Mouse (Mus musculus) heart, postnatal 0 days (tissue): ENCODE data around the gene Galnt13. TPM values are rescaled to one million over a fixed set of nuclear protein-coding genes. Genes with fewer than 3 reads are reported as not detected.
"Not testable (repeated sequence)": the region's sequence is repeated elsewhere in the genome, so short reads cannot be mapped to it uniquely, and the experiment has no call there.

Experiments
- ATAC-seq: fragments of 200-750 bp; cut with Nextera tagmentation; 2 replicates; pipeline ENCODE4 v1.8.0; 2017; ENCODE audit warnings: low read depth, moderate number of reproducible peaks, moderate library complexity; ENCODE audit not compliant: insufficient read depth
- DNase-seq: peaks from one replicate; pipeline ENCODE4 v3.0.0-alpha.2; 2016; ENCODE audit warnings: low spot score
- H3K27ac ChIP-seq: fragments of 300-500 bp; sonication (generic); 2 replicates; pipeline ENCODE4 v1.5.1; 2014; ENCODE audit warnings: low read depth, mild to moderate bottlenecking
- H3K27me3 ChIP-seq: fragments of 300-500 bp; sonication (generic); 2 replicates; pipeline ENCODE4 v1.6.1; 2014; ENCODE audit warnings: low read length, mixed read lengths; ENCODE audit not compliant: control insufficient read depth, insufficient read depth
- H3K36me3 ChIP-seq: fragments of 300-500 bp; sonication (generic); replicated peaks from 2 replicates; pipeline ENCODE4 v1.6.1; 2014; ENCODE audit warnings: low read length, mixed read lengths; ENCODE audit not compliant: control insufficient read depth, insufficient read depth
- H3K4me1 ChIP-seq: fragments of 300-500 bp; sonication (generic); 2 replicates; pipeline ENCODE4 v1.6.1; 2014; ENCODE audit warnings: antibody characterized with exemption; ENCODE audit not compliant: control insufficient read depth, insufficient read depth
- H3K4me2 ChIP-seq: fragments of 300-500 bp; sonication (generic); 2 replicates; pipeline ENCODE4 v1.6.1; 2014; ENCODE audit warnings: low read depth, mild to moderate bottlenecking, low read length, moderate library complexity
- H3K4me3 ChIP-seq: fragments of 300-500 bp; sonication (generic); 2 replicates; pipeline ENCODE4 v1.5.1; 2014; ENCODE audit warnings: low read depth, low read length
- H3K9ac ChIP-seq: fragments of 300-500 bp; sonication (generic); replicated peaks from 2 replicates; pipeline ENCODE4 v1.6.1; 2014; ENCODE audit warnings: low read depth, low read length, mixed read lengths
- H3K9me3 ChIP-seq: fragments of 300-500 bp; sonication (generic); replicated peaks from 2 replicates; pipeline ENCODE4 v1.6.1; 2016; ENCODE audit warnings: low read length; ENCODE audit not compliant: control insufficient read depth
- CTCF ChIP-seq: IDR thresholded peaks from 2 replicates; pipeline ENCODE4 v1.5.1; 2016; ENCODE audit warnings: antibody characterized with exemption, control low read depth, low read depth
- EP300 ChIP-seq: IDR thresholded peaks from 2 replicates; pipeline ENCODE4 v1.6.1; 2016; ENCODE audit warnings: antibody characterized with exemption, low read depth
- WGBS: fragments of 180-500 bp; shearing (Covaris S2); extraction: QIAGEN DNeasy Blood & Tissue Kit; methylation state at CpG from one replicate; pipeline ENCODE4 v1.1.7; 2014; 5-methylcytosine and 5-hydroxymethylcytosine counted together
- polyA plus RNA-seq: library from polyadenylated mRNA; unstranded; fragments of >200 nt; fragmentation: Nextera tagmentation; extraction: Ambion mirVana; gene quantifications from 2 replicates; pipeline ENCODE4 v1.2.1, GENCODE M21; 2015
- total RNA-seq: library from RNA; depleted of rRNA; stranded (reverse); fragments of >200 nt; gene quantifications from 2 replicates; pipeline ENCODE4 v1.2.3, GENCODE M21; 2014; ENCODE audit warnings: low replicate concordance

The Galnt13 gene
- total and polyA plus RNA-seq, 2 experiments from 2014 or later: not detected

GRCm38 (mm10) chr2:54565068-54565467 lies 129.0 kb downstream of the Galnt13 start:
- H3K4me3 ChIP-seq: no peak overlapping the region
- no peaks in the 10 kb centered on the region for H3K9me3 ChIP-seq
- H3K36me3 ChIP-seq: no peaks in the 10 kb centered on the region
- no peak overlapping the region for H3K27ac ChIP-seq
- no peaks in the 10 kb centered on the region for H3K4me1 ChIP-seq
- TF ChIP-seq CTCF (no peak), EP300 (no peak)
- ATAC-seq (no peak), DNase-seq (no peak)
- no peak overlapping the region for H3K4me2 ChIP-seq
- H3K27me3 ChIP-seq: no peaks in the 10 kb centered on the region
- H3K9ac ChIP-seq: no peak overlapping the region
- 74% methylated on average over 3 of the region's 3 CpGs for WGBS

- H3K9ac ChIP-seq: no peak overlapping the region
- H3K4me2 ChIP-seq: no peak overlapping the region
- TF ChIP-seq EP300: no peak
- TF ChIP-seq CTCF: no peak
- H3K36me3 ChIP-seq: no peaks in the 10 kb centered on the region
- H3K27me3 ChIP-seq: no peaks in the 10 kb centered on the region
- ATAC-seq (no peak), DNase-seq (no peak)
- no peaks in the 10 kb centered on the region for H3K4me1 ChIP-seq
- no peak overlapping the region for H3K27ac ChIP-seq
- no peak overlapping the region for H3K4me3 ChIP-seq
- 46% methylated on average over 2 of the region's 2 CpGs for WGBS
- H3K9me3 ChIP-seq: no peaks in the 10 kb centered on the region
Observed at GRCm38 (mm10) chr2:54567186-54567585, 131.1 kb downstream of the Galnt13 start.

- TF ChIP-seq CTCF (no peak), EP300 (no peak)
- Histone ChIP-seq H3K36me3 (no peaks in the 10 kb centered on the region), H3K9me3 (no peaks in the 10 kb centered on the region), H3K27ac (no peak overlapping the region), H3K4me2 (no peak overlapping the region), H3K9ac (no peak overlapping the region), H3K4me1 (no peaks in the 10 kb centered on the region), H3K27me3 (no peaks in the 10 kb centered on the region), H3K4me3 (no peak overlapping the region)
- WGBS: 77% methylated on average over 9 of the region's 9 CpGs
- ATAC-seq (no peak), DNase-seq (no peak)
Observed at GRCm38 (mm10) chr2:54567632-54568031, 131.5 kb downstream of the Galnt13 start.

DNA sequence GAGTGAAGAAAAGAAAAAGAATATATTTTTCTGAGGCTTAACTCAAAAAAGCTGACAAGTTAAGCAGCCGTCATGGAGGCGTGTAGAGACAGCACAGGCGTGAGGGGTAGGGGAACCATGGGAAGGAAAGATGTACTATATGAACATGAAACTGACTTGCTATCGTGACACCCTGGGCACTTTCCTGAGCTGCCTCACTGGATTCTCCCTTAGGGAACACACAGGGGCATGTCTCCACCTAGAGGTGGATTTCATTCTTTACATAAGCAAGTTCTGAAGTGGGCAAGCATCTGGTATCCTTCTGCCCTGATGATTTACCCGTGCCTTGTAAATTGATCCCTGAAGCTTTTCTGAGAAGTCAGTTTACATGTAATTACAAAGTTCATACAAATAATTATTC lies 277.7 kb downstream of the Galnt13 start:
- H3K9me3 ChIP-seq, H3K27me3 ChIP-seq, H3K36me3 ChIP-seq, H3K4me2 ChIP-seq, H3K4me3 ChIP-seq, ATAC-seq, H3K9ac ChIP-seq, DNase-seq, H3K4me1 ChIP-seq, H3K27ac ChIP-seq: not testable (repeated sequence)
- WGBS: no CpG with 5 or more reads among the region's 5 CpGs

DNA sequence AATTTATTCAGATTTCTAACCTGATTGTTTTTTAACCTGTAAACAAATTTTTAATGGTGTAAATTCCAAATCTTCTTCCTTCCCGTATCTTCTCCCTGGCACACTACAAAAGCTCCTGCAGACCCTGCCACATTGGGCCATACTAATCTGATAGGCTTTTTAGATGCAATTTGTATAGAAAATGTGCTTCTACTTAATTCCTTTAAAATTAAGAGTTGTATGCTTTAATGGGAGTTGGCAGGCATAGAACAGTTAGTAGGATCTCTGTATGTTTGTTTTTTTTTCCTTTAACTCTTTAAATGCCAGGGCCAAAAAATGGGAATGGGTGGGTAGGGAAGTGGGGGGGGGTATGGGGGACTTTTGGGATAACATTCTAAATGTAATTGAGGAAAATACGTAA lies 315.1 kb downstream of the Galnt13 start:
- H3K9me3 ChIP-seq: no peaks in the 10 kb centered on the region
- 55% methylated on average over 2 of the region's 2 CpGs for WGBS
- ATAC-seq: no peak
- H3K4me2 ChIP-seq: no peak overlapping the region
- DNase-seq: no peak
- TF ChIP-seq EP300 (no peak), CTCF (no peak)
- no peak overlapping the region for H3K9ac ChIP-seq
- no peak overlapping the region for H3K4me3 ChIP-seq
- H3K27ac ChIP-seq: no peak overlapping the region
- H3K4me1 ChIP-seq: no peaks in the 10 kb centered on the region
- H3K36me3 ChIP-seq: no peaks in the 10 kb centered on the region
- no peaks in the 10 kb centered on the region for H3K27me3 ChIP-seq

- Histone ChIP-seq H3K9ac (no peak overlapping the region), H3K9me3 (no peaks in the 10 kb centered on the region), H3K4me2 (no peak overlapping the region), H3K4me1 (no peaks in the 10 kb centered on the region), H3K27me3 (no peaks in the 10 kb centered on the region), H3K27ac (no peak overlapping the region), H3K36me3 (no peaks in the 10 kb centered on the region), H3K4me3 (no peak overlapping the region)
- 25% methylated on average over 4 of the region's 4 CpGs for WGBS
- TF ChIP-seq CTCF (no peak), EP300 (no peak)
- no peak for DNase-seq
- ATAC-seq: no peak
Observed at GRCm38 (mm10) chr2:54759781-54760180, 323.7 kb downstream of the Galnt13 start.
